Mouse (Mus musculus) CH12.LX (cell line): ENCODE data around the gene 4930522L14Rik.
"Not testable (repeated sequence)": the region's sequence is repeated elsewhere in the genome, so short reads cannot be mapped to it uniquely, and the experiment has no call there.

Experiments
- CTCF ChIP-seq, 2 experiments: IDR thresholded peaks in 1 of 2; conservative IDR thresholded peaks in 1 of 2; 2 replicates each; pipeline ENCODE4 v1.5.1; 2011 to 2012; ENCODE audit warnings: low read depth in 2 of 2, low read length in 2 of 2, improper control_type of control experiment in 1 of 2, inconsistent platforms in 1 of 2, mild to moderate bottlenecking in 1 of 2, moderate library complexity in 1 of 2
- EP300 ChIP-seq: IDR thresholded peaks from 2 replicates; pipeline ENCODE4 v1.6.1; 2011; ENCODE audit warnings: low read length, improper control_type of control experiment
- MEF2A ChIP-seq: IDR thresholded peaks from 2 replicates; pipeline ENCODE4 v1.6.1; 2014; ENCODE audit warnings: low read depth, mild to moderate bottlenecking, inconsistent platforms, low read length, improper control_type of control experiment, borderline replicate concordance
- POLR2A ChIP-seq: IDR thresholded peaks from 2 replicates; pipeline ENCODE4 v1.6.1; 2011; ENCODE audit warnings: low read depth, mild to moderate bottlenecking, improper control_type of control experiment, low read length
- USF1 ChIP-seq: IDR thresholded peaks from 2 replicates; pipeline ENCODE4 v1.6.1; 2014; ENCODE audit warnings: low read depth, mild to moderate bottlenecking, inconsistent platforms, low read length, improper control_type of control experiment

DNA sequence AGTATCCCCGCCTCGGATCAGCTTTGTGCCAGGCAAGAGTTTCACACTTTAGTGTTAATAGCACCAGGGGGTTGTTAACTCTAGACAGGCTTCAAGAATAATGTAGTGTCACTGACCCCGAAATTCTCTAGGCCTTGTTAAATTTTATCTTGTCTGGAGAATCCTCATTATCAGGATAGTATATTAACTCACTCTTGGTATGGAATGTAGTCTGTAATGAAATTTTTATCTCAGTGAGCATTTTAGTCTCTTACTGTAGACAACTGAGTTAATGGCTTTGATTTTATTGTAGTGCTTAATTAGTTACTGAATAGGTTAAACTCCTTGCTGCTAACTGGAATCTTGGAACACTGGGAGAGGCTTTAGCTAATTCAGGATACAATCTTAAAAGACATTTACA, 34.3 kb downstream of the 4930522L14Rik start:
- not testable (repeated sequence) for TF ChIP-seq USF1; CTCF (conservative IDR thresholded peaks at IDR 0.05 in 1 of 2, IDR thresholded peaks at IDR 0.05 in 1 of 2; ENCODE audit: low read depth in 2 of 2, low read length in 2 of 2); MEF2A; EP300; POLR2A
